Comparison of ENCODE assay signal across 20 mouse cellular contexts in genomic region chr9:22376086-22376485, GRCm38 (mm10). TPM values are rescaled to one million over a fixed set of nuclear protein-coding genes. Genes with fewer than 3 reads are reported as not detected.
DNase-seq lines count a peak whose midpoint lies in the region; ATAC-seq and TF ChIP-seq lines count a peak whose summit lies in the region.
"Had no signal": no experiment of that assay in that cellular context is flagged by ENCODE, and none has a peak within 500 bp of the region (broad histone marks: within the 10 kb centered on the region; RNA-seq: fewer than 3 reads in every experiment).

No protein-coding gene starts in this region.

- 84% methylated on average over 5 of the region's 5 CpGs for WGBS in hindbrain, embryonic 11.5 days
- WGBS in hindbrain, embryonic 12.5 days: 81% methylated on average over 5 of the region's 5 CpGs
- WGBS in limb, embryonic 10.5 days: 91% methylated on average over 5 of the region's 5 CpGs

- no peak overlapping the region for H3K27ac ChIP-seq in hindbrain, embryonic 11.5 days (ENCODE audit: low read depth, low read length)
- no peak overlapping the region for H3K27ac ChIP-seq in hindbrain, embryonic 12.5 days
- no peak overlapping the region for H3K27ac ChIP-seq in CH12.LX (ENCODE audit: insufficient read depth, low read depth)
- no peak overlapping the region for H3K27ac ChIP-seq in limb, embryonic 10.5 days
- H3K27ac ChIP-seq: heart, embryonic 13.5 days; hindbrain, embryonic 13.5 days; limb, embryonic 13.5 days; stomach, embryonic 15.5 days had no signal

- TF ChIP-seq EP300 in CH12.LX (IDR thresholded peaks at IDR 0.05; ENCODE audit: low read length): no peak

- no peak for TF ChIP-seq RAD21 in CH12.LX (IDR thresholded peaks at IDR 0.05; ENCODE audit: low read depth, low read length)

- H3K27me3 ChIP-seq in hindbrain, embryonic 11.5 days (ENCODE audit: control insufficient read depth, insufficient read depth, low read length): no peaks in the 10 kb centered on the region
- no peaks in the 10 kb centered on the region for H3K27me3 ChIP-seq in hindbrain, embryonic 12.5 days
- H3K27me3 ChIP-seq in CH12.LX (replicated peaks): no peaks in the 10 kb centered on the region
- H3K27me3 ChIP-seq in limb, embryonic 10.5 days (ENCODE audit: low read depth, poor library complexity, severe bottlenecking): no peaks in the 10 kb centered on the region
- H3K27me3 ChIP-seq: heart, embryonic 13.5 days; hindbrain, embryonic 13.5 days; limb, embryonic 13.5 days; Patski; stomach, embryonic 15.5 days had no signal

- peak; percentile 1 for DNase-seq in cerebellum, adult 8-10 months
- DNase-seq in cerebellum, postnatal 4 days (ENCODE audit: low spot score in 2 of 2): no peak
- DNase-seq in hindbrain, embryonic 11.5 days (ENCODE audit: low spot score): peak; percentile 10
- peak; percentile 24 for DNase-seq in CH12.LX (ENCODE audit: extremely low read depth)
- DNase-seq in layer of hippocampus, postnatal 25 days (ENCODE audit: extremely low spot score in 1 of 2, low spot score in 1 of 2): peak; percentile 7 to 11
- DNase-seq in ovary, postnatal 36 days (ENCODE audit: low spot score): no peak
- no peak for DNase-seq in limb, embryonic 10.5 days (ENCODE audit: low spot score)
- DNase-seq: cerebellum, postnatal 36 days; gastrocnemius, postnatal 36 days; kidney, adult 18-20 months; kidney, postnatal 25 days; lung, postnatal 4 days; thymus, postnatal 4 days had no signal

- H3K4me2 ChIP-seq in hindbrain, embryonic 11.5 days (replicated peaks; ENCODE audit: low read depth, low read length): no peak overlapping the region
- H3K4me2 ChIP-seq in hindbrain, embryonic 12.5 days (replicated peaks): no peak overlapping the region
- no peak overlapping the region for H3K4me2 ChIP-seq in CH12.LX (ENCODE audit: insufficient read depth, low read depth, poor library complexity, severe bottlenecking)
- H3K4me2 ChIP-seq: heart, embryonic 13.5 days; hindbrain, embryonic 13.5 days; limb, embryonic 13.5 days; stomach, embryonic 15.5 days had no signal

- TF ChIP-seq POLR2A in CH12.LX (IDR thresholded peaks at IDR 0.05; ENCODE audit: low read depth, low read length): no peak

- no peak for TF ChIP-seq CTCF in CH12.LX (conservative IDR thresholded peaks at IDR 0.05 in 1 of 2, IDR thresholded peaks at IDR 0.05 in 1 of 2; ENCODE audit: low read depth in 2 of 2, low read length in 2 of 2)

- H3K4me3 ChIP-seq in hindbrain, embryonic 11.5 days (ENCODE audit: low read depth, low read length): no peak overlapping the region
- no peak overlapping the region for H3K4me3 ChIP-seq in hindbrain, embryonic 12.5 days
- no peak overlapping the region for H3K4me3 ChIP-seq in CH12.LX (replicated peaks in 1 of 3; ENCODE audit: low read depth in 2 of 3, low read length in 2 of 3, poor library complexity in 1 of 3)
- no peak overlapping the region for H3K4me3 ChIP-seq in limb, embryonic 10.5 days
- H3K4me3 ChIP-seq: heart, embryonic 13.5 days; hindbrain, embryonic 13.5 days; limb, embryonic 13.5 days; stomach, embryonic 15.5 days had no signal

- H3K36me3 ChIP-seq in hindbrain, embryonic 11.5 days (ENCODE audit: control insufficient read depth, insufficient read depth, low read length): peaks cover 26% of the 10 kb centered on the region
- H3K36me3 ChIP-seq in hindbrain, embryonic 12.5 days: peaks cover 45% of the 10 kb centered on the region
- H3K36me3 ChIP-seq in CH12.LX (replicated peaks in 1 of 2; ENCODE audit: control insufficient read depth in 1 of 2, insufficient read depth in 1 of 2, low read length in 1 of 2): peaks cover 62 to 82% of the 10 kb centered on the region in 2 experiments
- H3K36me3 ChIP-seq in limb, embryonic 10.5 days: peaks cover 96% of the 10 kb centered on the region

- no peaks in the 10 kb centered on the region for H3K9me3 ChIP-seq in hindbrain, embryonic 11.5 days (ENCODE audit: control insufficient read depth, low read length)
- no peaks in the 10 kb centered on the region for H3K9me3 ChIP-seq in hindbrain, embryonic 12.5 days (replicated peaks)
- no peaks in the 10 kb centered on the region for H3K9me3 ChIP-seq in CH12.LX (replicated peaks; ENCODE audit: low read length)
- 0 out of 2 replicates have a peak, but pooled peaks cover 1% of the 10 kb centered on the region for H3K9me3 ChIP-seq in limb, embryonic 10.5 days (replicated peaks)
- H3K9me3 ChIP-seq: hindbrain, embryonic 13.5 days; limb, embryonic 13.5 days; stomach, embryonic 15.5 days had no signal

- H3K9ac ChIP-seq in hindbrain, embryonic 11.5 days (ENCODE audit: low read depth, low read length): no peak overlapping the region
- no peak overlapping the region for H3K9ac ChIP-seq in hindbrain, embryonic 12.5 days
- no peak overlapping the region for H3K9ac ChIP-seq in CH12.LX (ENCODE audit: insufficient read depth, low read depth)
- H3K9ac ChIP-seq: heart, embryonic 13.5 days; hindbrain, embryonic 13.5 days; limb, embryonic 13.5 days; stomach, embryonic 15.5 days had no signal

- peaks cover 2% of the 10 kb centered on the region for H3K79me2 ChIP-seq in CH12.LX (replicated peaks; ENCODE audit: control insufficient read depth, extremely low read depth, insufficient read depth, poor library complexity, severe bottlenecking)

- ATAC-seq in hindbrain, embryonic 11.5 days (ENCODE audit: low FRiP score): no peak
- ATAC-seq in hindbrain, embryonic 12.5 days (ENCODE audit: low FRiP score): no peak
- ATAC-seq: Patski had no signal

- no peaks in the 10 kb centered on the region for H3K4me1 ChIP-seq in hindbrain, embryonic 11.5 days (replicated peaks; ENCODE audit: control insufficient read depth, insufficient read depth, low read length)
- no peaks in the 10 kb centered on the region for H3K4me1 ChIP-seq in hindbrain, embryonic 12.5 days
- H3K4me1 ChIP-seq in CH12.LX (ENCODE audit: control insufficient read depth in 1 of 2, insufficient read depth in 2 of 2): peaks cover 4 to 10% of the 10 kb centered on the region in 2 experiments; a peak in 3 of 4 replicates
- H3K4me1 ChIP-seq in limb, embryonic 10.5 days: no peaks in the 10 kb centered on the region
- H3K4me1 ChIP-seq: heart, embryonic 13.5 days; hindbrain, embryonic 13.5 days; limb, embryonic 13.5 days; stomach, embryonic 15.5 days had no signal

- dilution Hi-C loops in CH12.LX (cut with MboI; ENCODE audit: extremely low pct_ligation_motif_present, extremely low pct_unique_long_range_greater_than_20kb, low sequenced_read_pairs): no loop called here

- in situ Hi-C loops in CH12.LX (cut with MboI; ENCODE audit: low pct_ligation_motif_present, low pct_unique_long_range_greater_than_20kb, low sequenced_read_pairs): no loop called here

TF ChIP-seq in CH12.LX, 34 proteins besides CTCF, POLR2A, EP300 and RAD21:
- TF ChIP-seq USF1 (IDR thresholded peaks at IDR 0.05; ENCODE audit: low read depth, low read length): no peak
- TF ChIP-seq MAX (IDR thresholded peaks at IDR 0.05; ENCODE audit: low read length): no peak
- TF ChIP-seq POLR2AphosphoS2 (IDR thresholded peaks at IDR 0.05; ENCODE audit: low read depth, low read length): no peak
- no peak for TF ChIP-seq NRF1 (IDR thresholded peaks at IDR 0.05; ENCODE audit: low read depth, low read length)

RNA-seq across cellular contexts. Expression of gene Anln, which starts 12.9 kb away (rescaled TPM):
- polyA plus RNA-seq in hindbrain, embryonic 11.5 days (2014; fragmentation: Nextera tagmentation; extraction: Ambion mirVana): 34.0 and 40.2 TPM in 2 replicates
- polyA plus RNA-seq in hindbrain, embryonic 12.5 days (2016; fragmentation: Nextera tagmentation; extraction: Ambion mirVana): 28.0 and 28.6 TPM in 2 replicates
- total RNA-seq in CH12.LX (2012; rRNA removed) (12.2 and 14.6 TPM in 2 replicates), CH12.LX (2014; rRNA removed) (15.7 and 16.2 TPM in 2 replicates)
- 12.3 and 14.9 TPM in 2 replicates for polyA plus RNA-seq in CH12.LX (2012; ENCODE audit: insufficient read length, low read depth)
- 10 to 100 TPM; 17.9 to 23.8 TPM for total RNA-seq in layer of hippocampus, postnatal 25 days (2021)
- polyA plus RNA-seq in limb, embryonic 10.5 days (2016; fragmentation: Nextera tagmentation; extraction: Ambion mirVana): 41.7 and 48.6 TPM in 2 replicates

RNA-seq across cellular contexts. Expression of gene 9530077C05Rik, which starts 35.2 kb away (rescaled TPM):
- polyA plus RNA-seq in hindbrain, embryonic 11.5 days (2014; fragmentation: Nextera tagmentation; extraction: Ambion mirVana): 9.3 and 9.8 TPM in 2 replicates
- 5.7 and 7.5 TPM in 2 replicates for polyA plus RNA-seq in hindbrain, embryonic 12.5 days (2016; fragmentation: Nextera tagmentation; extraction: Ambion mirVana)
- total RNA-seq in CH12.LX (2012; rRNA removed) (0.46 and 0.93 TPM in 2 replicates), CH12.LX (2014; rRNA removed) (0.71 and 0.78 TPM in 2 replicates)
- polyA plus RNA-seq in CH12.LX (2012; ENCODE audit: insufficient read length, low read depth): 0.27 and 1.4 TPM in 2 replicates
- 1 to 10 TPM; 6.0 to 6.8 TPM for total RNA-seq in layer of hippocampus, postnatal 25 days (2021)
- polyA plus RNA-seq in limb, embryonic 10.5 days (2016; fragmentation: Nextera tagmentation; extraction: Ambion mirVana): 6.5 TPM in 2 replicates
- total RNA-seq: monocyte, adult 5-6 weeks had no signal

Comparison
In these comparisons a context has a peak if more than half of its experiments do, and no peak if none do; other contexts are left out.
1. DNase-seq: peak in cerebellum, adult 8-10 months (single experiment), hindbrain, embryonic 11.5 days (single experiment), CH12.LX (single experiment) and layer of hippocampus, postnatal 25 days (2 of 2); none in cerebellum, postnatal 4 days (0 of 2), ovary, postnatal 36 days (single experiment) and limb, embryonic 10.5 days (single experiment).